Mouse (Mus musculus): ENCODE measurements around the gene Gm12569. TPM values are rescaled to one million over a fixed set of nuclear protein-coding genes. Genes with fewer than 3 reads are reported as not detected.
A peak's percentile ranks its signal among the peaks of the same experiment; 100 is the strongest.

Gene Gm12569
- polyA plus RNA-seq, 1 experiment from 2014 or later, result not detected

DNA sequence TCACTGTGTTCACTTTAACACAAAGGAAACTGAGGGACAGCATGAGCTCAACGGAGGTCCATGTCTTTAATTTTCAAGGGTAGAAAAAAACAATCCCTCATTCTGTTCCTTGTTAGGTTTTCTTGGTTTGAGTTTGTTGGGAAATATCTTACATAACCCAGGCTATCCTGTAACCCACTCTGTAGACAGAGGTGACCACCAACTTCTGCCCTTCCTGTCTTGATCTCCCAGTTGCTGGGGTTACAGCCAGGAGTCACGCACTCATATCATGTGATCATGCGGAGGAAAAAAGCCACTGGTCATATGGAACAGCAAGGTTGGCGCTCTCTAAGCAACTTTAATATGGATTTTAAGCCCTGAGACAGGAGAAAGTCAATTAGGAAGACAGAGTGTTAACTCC is 36.7 kb downstream of the Gm12569 start:
- no peaks in the 10 kb centered on the region for H3K27me3 ChIP-seq (ENCODE audit: control insufficient read depth, insufficient read depth, low read length)
- H3K4me2 ChIP-seq (ENCODE audit: low read length), result no peak overlapping the region
- no peaks in the 10 kb centered on the region for H3K36me3 ChIP-seq (ENCODE audit: control insufficient read depth, insufficient read depth, low read length)
- no peak for DNase-seq
- no peak overlapping the region for H3K9ac ChIP-seq (replicated peaks; ENCODE audit: low read length)
- no peak for ATAC-seq (ENCODE audit: low FRiP score, low TSS enrichment)
- H3K9me3 ChIP-seq (ENCODE audit: control insufficient read depth, low read length), result no peaks in the 10 kb centered on the region
- 92% methylated on average over 4 of the region's 4 CpGs for WGBS
- no peak overlapping the region for H3K27ac ChIP-seq (replicated peaks; ENCODE audit: low read depth, low read length)
- H3K4me1 ChIP-seq (ENCODE audit: control insufficient read depth, insufficient read depth, low read length), result no peaks in the 10 kb centered on the region
- no peak overlapping the region for H3K4me3 ChIP-seq (replicated peaks; ENCODE audit: low read depth, low read length)

DNA sequence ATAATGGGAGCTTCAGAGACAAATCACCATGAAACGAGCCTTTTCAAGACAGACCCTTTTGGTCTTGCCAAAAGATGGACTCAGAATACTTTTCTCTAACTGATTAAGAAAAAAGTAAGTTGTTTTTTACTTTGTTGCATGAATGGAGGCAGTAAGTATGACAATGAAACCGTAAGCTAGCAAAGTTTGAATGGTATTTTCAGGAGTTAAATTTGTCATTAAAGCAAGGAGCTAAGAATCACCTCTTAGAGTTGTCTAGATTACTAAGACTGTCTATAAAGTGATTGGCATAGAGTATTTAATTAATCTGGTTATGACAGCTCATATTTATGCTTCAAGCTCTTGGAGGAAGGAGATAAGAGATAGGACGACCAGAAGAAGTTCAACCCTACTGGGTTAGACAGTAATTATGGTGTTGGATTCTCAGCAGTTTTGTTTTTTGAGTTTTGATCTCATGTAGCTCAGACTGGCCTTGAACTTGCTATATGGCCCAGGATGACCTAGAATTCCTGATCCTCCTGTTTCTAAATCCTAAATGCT is 41.5 kb downstream of the Gm12569 start, which contains the start of gene Clk4:
Gene Clk4, plus strand, starts transcription at position 51 of the 540 bp plus-strand sequence.
- WGBS, result 85% methylated on average over 3 of the region's 3 CpGs
- Histone ChIP-seq H3K36me3 (ENCODE audit: control insufficient read depth, insufficient read depth, low read length) (no peaks in the 10 kb centered on the region), H3K4me2 (ENCODE audit: low read length) (peak within 1 kb of the TSS; percentile 83), H3K27ac (replicated peaks; ENCODE audit: low read depth, low read length) (peak within 1 kb of the TSS; percentile 97), H3K9ac (replicated peaks; ENCODE audit: low read length) (peak within 1 kb of the TSS; percentile 94), H3K9me3 (ENCODE audit: control insufficient read depth, low read length) (no peaks in the 10 kb centered on the region), H3K4me1 (ENCODE audit: control insufficient read depth, insufficient read depth, low read length) (peaks cover 26% of the 10 kb centered on the region), H3K4me3 (replicated peaks; ENCODE audit: low read depth, low read length) (peak within 1 kb of the TSS; percentile 92), H3K27me3 (ENCODE audit: control insufficient read depth, insufficient read depth, low read length) (no peaks in the 10 kb centered on the region)
- no peak for ATAC-seq (ENCODE audit: low FRiP score, low TSS enrichment)
- no peak for DNase-seq

DNA sequence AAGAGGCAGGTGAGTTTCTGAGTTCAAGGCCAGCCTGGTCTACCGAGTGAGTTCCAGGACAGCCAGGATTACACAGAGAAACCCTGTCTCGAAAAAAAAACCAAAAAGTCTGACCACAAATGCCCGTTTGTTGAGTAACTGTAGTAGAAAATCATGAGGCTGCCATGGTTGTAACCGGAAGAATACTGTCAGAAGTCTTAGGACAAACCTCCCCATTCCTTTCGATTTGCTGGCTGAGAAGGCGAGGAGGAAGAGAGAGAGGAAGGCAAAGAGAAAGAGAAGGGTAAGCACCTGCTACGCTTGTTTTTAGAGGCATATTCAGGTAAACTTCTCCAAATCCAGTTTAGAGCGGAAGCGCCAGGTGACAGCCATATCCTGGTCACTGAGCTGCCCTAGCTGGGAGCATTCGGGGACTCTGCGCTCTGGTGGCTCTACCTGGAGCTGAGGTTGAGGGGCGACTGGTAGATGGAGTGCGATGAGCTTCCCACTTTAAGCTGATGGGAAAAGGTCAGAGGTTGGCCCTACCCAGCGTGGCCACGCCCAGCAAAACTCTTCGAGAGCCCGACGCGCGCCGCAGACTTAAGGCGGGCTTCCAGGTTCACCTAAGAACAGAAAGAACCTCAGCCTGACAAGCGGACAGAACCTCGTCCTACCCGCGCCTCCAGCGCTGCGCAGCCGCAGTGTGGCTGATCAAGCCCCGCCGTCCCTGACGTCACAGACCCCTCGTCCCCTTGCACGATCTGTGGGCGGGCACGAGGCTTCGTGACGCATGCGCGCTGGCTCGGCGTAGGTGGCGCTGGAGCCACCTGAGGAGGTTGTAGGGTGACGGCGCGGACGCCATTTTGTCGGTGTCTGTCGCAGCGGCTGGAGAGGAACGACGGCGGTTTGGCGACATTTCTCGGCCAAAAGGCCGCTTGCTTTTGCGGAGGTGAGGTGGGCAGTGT is 42.3 kb downstream of the Gm12569 start, which contains the start of gene BC049762:
Gene BC049762, minus strand, starts transcription at position 705 of the 944 bp plus-strand sequence.
- peak within 1 kb of the TSS; percentile 83 for H3K4me2 ChIP-seq (ENCODE audit: low read length)
- H3K4me1 ChIP-seq (ENCODE audit: control insufficient read depth, insufficient read depth, low read length), result peaks cover 26% of the 10 kb centered on the region
- DNase-seq, result peak; percentile 100
- H3K4me3 ChIP-seq (replicated peaks; ENCODE audit: low read depth, low read length), result peak within 1 kb of the TSS; percentile 92
- H3K27me3 ChIP-seq (ENCODE audit: control insufficient read depth, insufficient read depth, low read length), result no peaks in the 10 kb centered on the region
- peak within 1 kb of the TSS; percentile 94 for H3K9ac ChIP-seq (replicated peaks; ENCODE audit: low read length)
- no peaks in the 10 kb centered on the region for H3K9me3 ChIP-seq (ENCODE audit: control insufficient read depth, low read length)
- WGBS, result 9% methylated on average over 57 of the region's 57 CpGs
- peaks cover 8% of the 10 kb centered on the region for H3K36me3 ChIP-seq (ENCODE audit: control insufficient read depth, insufficient read depth, low read length)
- peak; percentile 99 for ATAC-seq (ENCODE audit: low FRiP score, low TSS enrichment)
- H3K27ac ChIP-seq (replicated peaks; ENCODE audit: low read depth, low read length), result peak within 1 kb of the TSS; percentile 97

DNA sequence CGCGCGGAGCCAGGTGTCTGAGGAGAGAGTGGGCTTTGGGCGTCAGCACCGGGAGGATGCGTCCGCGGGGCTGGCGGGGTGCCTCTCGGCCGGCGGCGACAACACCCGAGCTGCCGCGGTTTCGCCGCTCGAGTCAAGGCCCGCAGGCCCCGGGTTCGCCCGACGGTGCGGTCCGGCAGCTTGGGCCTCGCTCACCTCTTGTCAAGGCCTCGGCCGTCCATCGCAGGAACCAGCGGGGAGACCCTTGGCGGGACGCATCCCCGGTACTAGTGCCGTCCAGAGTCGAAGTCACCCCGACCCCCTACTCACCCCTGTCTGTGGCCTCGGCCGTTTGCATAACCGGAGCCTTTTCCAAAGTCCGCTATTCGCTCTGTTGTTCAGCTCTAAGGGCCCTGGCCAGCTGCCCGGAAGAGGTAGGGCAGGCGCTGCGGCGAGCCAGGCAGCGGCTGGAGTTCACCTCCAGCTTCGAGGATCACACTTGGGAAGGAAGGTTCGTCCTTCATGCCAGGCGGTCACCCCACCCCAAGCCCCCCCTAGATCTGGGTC is 43.1 kb downstream of the Gm12569 start:
- H3K9ac ChIP-seq (replicated peaks; ENCODE audit: low read length), result peak overlapping the region; percentile 94
- peak overlapping the region; percentile 97 for H3K27ac ChIP-seq (replicated peaks; ENCODE audit: low read depth, low read length)
- H3K4me1 ChIP-seq (ENCODE audit: control insufficient read depth, insufficient read depth, low read length), result peaks cover 26% of the 10 kb centered on the region
- ATAC-seq (ENCODE audit: low FRiP score, low TSS enrichment) (peak; percentile 69), DNase-seq (peak; percentile 68)
- H3K27me3 ChIP-seq (ENCODE audit: control insufficient read depth, insufficient read depth, low read length), result no peaks in the 10 kb centered on the region
- under 1% methylated on average over 50 of the region's 50 CpGs for WGBS
- H3K4me2 ChIP-seq (ENCODE audit: low read length), result peak overlapping the region; percentile 83
- H3K36me3 ChIP-seq (ENCODE audit: control insufficient read depth, insufficient read depth, low read length), result peaks cover 10% of the 10 kb centered on the region
- no peaks in the 10 kb centered on the region for H3K9me3 ChIP-seq (ENCODE audit: control insufficient read depth, low read length)
- peak overlapping the region; percentile 92 for H3K4me3 ChIP-seq (replicated peaks; ENCODE audit: low read depth, low read length)

DNA sequence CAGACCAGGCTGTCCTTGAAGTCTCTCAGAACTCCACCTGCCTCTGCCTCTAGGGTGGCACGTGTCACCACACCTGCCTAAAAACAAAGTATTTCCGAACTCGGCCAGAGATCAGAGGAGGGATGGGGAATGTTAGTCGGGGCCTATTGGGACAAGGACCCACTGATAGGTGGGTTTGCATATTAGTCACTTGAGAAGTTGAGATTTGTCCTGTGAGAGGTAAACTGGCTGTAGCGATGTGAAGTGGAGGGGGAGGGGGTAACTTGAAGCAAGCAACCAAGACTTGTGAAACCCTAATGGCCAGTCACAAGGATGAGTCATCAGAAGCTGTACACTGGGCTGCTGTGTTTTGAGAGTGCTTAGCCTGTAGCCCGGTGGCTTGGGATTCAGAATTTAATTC is 44.1 kb downstream of the Gm12569 start:
- Histone ChIP-seq H3K36me3 (ENCODE audit: control insufficient read depth, insufficient read depth, low read length) (peaks cover 14% of the 10 kb centered on the region), H3K4me3 (replicated peaks; ENCODE audit: low read depth, low read length) (peak overlapping the region; percentile 92), H3K27me3 (ENCODE audit: control insufficient read depth, insufficient read depth, low read length) (no peaks in the 10 kb centered on the region), H3K27ac (replicated peaks; ENCODE audit: low read depth, low read length) (no peak overlapping the region), H3K4me2 (ENCODE audit: low read length) (peak overlapping the region; percentile 83), H3K4me1 (ENCODE audit: control insufficient read depth, insufficient read depth, low read length) (peaks cover 26% of the 10 kb centered on the region), H3K9me3 (ENCODE audit: control insufficient read depth, low read length) (no peaks in the 10 kb centered on the region), H3K9ac (replicated peaks; ENCODE audit: low read length) (peak overlapping the region; percentile 39; the same call in 1 of the 2 replicates)
- ATAC-seq (ENCODE audit: low FRiP score, low TSS enrichment), result no peak
- WGBS, result 33% methylated on average over 6 of the region's 6 CpGs
- DNase-seq, result peak; percentile 7

DNA sequence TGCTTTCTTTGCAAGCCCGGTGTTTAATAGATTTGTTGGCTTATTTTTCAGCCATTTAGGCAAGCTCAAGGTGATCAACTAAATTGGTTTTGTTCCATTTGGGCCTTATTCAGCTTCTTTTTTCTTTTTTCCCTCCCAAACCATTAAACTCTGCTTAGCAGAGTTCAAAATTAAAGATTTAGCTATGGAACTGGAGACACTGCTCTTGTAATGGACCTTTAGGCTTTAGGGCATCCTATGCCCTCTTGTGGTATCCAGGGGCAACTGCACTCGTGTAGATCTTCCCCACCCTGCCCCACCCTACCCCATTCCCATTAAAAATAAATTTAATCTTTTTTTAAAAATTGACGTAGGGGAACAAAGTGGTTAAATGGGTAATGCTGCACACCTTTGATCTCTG is 45.1 kb downstream of the Gm12569 start:
- Histone ChIP-seq H3K4me3 (replicated peaks; ENCODE audit: low read depth, low read length) (no peak overlapping the region), H3K27ac (replicated peaks; ENCODE audit: low read depth, low read length) (no peak overlapping the region), H3K4me2 (ENCODE audit: low read length) (peak overlapping the region; percentile 83), H3K9me3 (ENCODE audit: control insufficient read depth, low read length) (no peaks in the 10 kb centered on the region), H3K9ac (replicated peaks; ENCODE audit: low read length) (no peak overlapping the region), H3K4me1 (ENCODE audit: control insufficient read depth, insufficient read depth, low read length) (peaks cover 26% of the 10 kb centered on the region), H3K36me3 (ENCODE audit: control insufficient read depth, insufficient read depth, low read length) (peaks cover 16% of the 10 kb centered on the region), H3K27me3 (ENCODE audit: control insufficient read depth, insufficient read depth, low read length) (no peaks in the 10 kb centered on the region)
- DNase-seq, result peak; percentile 70
- ATAC-seq (ENCODE audit: low FRiP score, low TSS enrichment), result no peak
- WGBS, result 52% methylated on average over 3 of the region's 3 CpGs

DNA sequence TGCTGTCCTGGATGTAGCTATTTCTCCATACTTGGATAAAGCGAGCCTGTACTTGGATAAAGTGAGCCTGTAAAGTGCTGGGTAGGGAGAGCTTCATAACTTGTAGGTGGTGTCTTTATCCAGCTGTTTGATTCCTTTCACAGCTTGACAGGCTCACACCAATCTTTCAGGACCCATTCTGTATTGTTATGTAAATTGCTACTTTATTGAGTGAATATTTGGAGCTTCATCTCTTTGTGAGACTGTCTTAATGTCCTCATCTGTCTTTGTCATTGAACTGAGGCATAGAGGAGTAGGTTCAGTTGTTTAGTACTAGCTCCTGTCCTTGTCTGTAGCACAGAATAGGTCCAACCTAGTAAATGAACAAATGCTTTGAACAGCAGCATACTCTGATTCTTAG is 54.1 kb downstream of the Gm12569 start:
- no peak overlapping the region for H3K9ac ChIP-seq (replicated peaks; ENCODE audit: low read length)
- DNase-seq, result no peak
- H3K36me3 ChIP-seq (ENCODE audit: control insufficient read depth, insufficient read depth, low read length), result peaks cover 73% of the 10 kb centered on the region
- no peak overlapping the region for H3K27ac ChIP-seq (replicated peaks; ENCODE audit: low read depth, low read length)
- no peaks in the 10 kb centered on the region for H3K27me3 ChIP-seq (ENCODE audit: control insufficient read depth, insufficient read depth, low read length)
- H3K4me2 ChIP-seq (ENCODE audit: low read length), result no peak overlapping the region
- no peaks in the 10 kb centered on the region for H3K9me3 ChIP-seq (ENCODE audit: control insufficient read depth, low read length)
- H3K4me3 ChIP-seq (replicated peaks; ENCODE audit: low read depth, low read length), result no peak overlapping the region
- ATAC-seq (ENCODE audit: low FRiP score, low TSS enrichment), result no peak
- 67% methylated on average over 1 of the region's 1 CpGs for WGBS
- no peaks in the 10 kb centered on the region for H3K4me1 ChIP-seq (ENCODE audit: control insufficient read depth, insufficient read depth, low read length)
